Mouse (Mus musculus) kidney, adult 18-20 months (tissue): ENCODE data around the gene Ppp2r3a.
A peak's percentile ranks its signal among the peaks of the same experiment; 100 is the strongest.

Experiments used
- DNase-seq: peaks from one replicate; pipeline ENCODE4 v3.0.0; 2021

Ppp2r3a gene

GRCm38 (mm10) chr9:101143635-101144034, 108.0 kb downstream of the Ppp2r3a start:
- DNase-seq, result no peak

DNA sequence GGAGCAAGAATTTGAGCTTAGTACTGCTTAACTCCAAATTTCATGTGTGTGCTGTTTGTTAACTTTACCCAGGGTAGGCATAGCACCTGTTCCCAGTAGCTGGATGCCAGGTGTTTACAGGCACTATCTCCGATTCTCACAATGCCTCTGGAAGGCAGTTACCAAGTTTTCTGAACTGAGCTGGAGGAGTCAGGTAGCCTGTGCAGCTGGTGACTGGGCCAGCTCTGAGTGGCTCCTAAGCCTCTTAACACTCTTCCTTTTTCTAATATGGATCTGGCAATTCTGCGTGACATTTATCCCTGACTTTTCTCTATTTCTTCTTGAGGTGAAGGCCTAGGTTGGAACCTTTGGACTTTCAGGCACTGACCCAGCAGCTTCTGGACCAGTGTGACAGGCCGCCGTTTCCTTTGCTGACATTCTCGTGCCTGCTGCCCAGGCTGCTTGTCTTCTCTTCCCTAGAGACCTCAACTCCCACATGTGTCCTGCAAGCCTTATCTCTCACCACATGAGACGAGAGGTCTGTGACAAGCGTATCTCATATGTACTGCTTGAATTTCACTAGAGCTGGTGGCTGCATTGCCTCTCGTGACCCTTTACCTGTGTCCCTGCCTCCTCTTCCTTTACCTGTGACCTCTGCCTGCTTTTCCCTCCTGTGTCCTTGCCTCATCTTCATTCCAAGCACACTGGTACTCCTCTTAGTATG, 137.3 kb downstream of the Ppp2r3a start:
- no peak for DNase-seq

GRCm38 (mm10) chr9:101113317-101113716, 138.3 kb downstream of the Ppp2r3a start:
- DNase-seq, result no peak

- peak; percentile 42 for DNase-seq
Observed at GRCm38 (mm10) chr9:101110013-101110412, 141.6 kb downstream of the Ppp2r3a start.

DNA sequence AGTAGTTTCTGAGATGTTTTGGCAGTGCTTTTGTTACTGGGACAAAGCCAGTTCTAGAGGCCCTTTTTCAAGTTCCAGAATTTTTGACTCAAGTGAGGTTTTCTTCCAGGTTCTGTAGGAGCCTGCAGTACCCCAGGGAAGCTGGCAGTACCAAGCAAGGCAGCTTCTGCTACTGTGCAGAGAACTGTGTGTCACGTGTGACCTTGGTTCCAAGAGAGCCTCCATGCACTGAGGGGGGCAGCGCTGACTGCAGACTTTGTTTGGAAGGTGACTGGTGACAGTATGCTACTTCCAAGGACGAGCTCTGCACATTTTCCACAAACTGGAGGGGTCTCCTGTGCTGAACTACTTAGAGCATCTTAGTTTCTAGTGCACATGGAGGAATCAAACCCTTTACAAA, 144.2 kb downstream of the Ppp2r3a start:
- no peak for DNase-seq

GRCm38 (mm10) chr9:101105735-101106134, 145.9 kb downstream of the Ppp2r3a start:
- no peak for DNase-seq

DNA sequence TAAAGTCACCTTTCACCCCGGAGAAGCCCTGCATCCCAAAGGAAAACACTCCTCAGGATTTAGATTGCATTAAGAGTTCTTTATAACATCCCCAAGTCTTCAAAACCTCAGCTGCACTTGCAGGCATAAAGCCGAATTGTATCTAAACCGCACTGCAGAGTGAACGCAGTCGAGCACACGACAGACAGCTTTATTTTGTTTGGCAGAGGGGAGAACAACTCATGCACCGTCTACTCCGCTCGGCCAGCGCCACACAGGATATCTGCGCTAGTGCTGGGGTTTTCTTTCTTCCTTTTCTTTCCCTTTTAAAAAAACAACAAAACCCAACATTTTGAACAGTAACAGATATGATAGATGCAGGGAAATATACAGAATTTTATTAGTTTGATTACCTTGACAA, 146.7 kb downstream of the Ppp2r3a start:
- DNase-seq, result no peak

- no peak for DNase-seq
Observed at GRCm38 (mm10) chr9:101102288-101102687, 149.3 kb downstream of the Ppp2r3a start.

- no peak for DNase-seq
Observed at GRCm38 (mm10) chr9:101101547-101101946, 150.0 kb downstream of the Ppp2r3a start.

DNA sequence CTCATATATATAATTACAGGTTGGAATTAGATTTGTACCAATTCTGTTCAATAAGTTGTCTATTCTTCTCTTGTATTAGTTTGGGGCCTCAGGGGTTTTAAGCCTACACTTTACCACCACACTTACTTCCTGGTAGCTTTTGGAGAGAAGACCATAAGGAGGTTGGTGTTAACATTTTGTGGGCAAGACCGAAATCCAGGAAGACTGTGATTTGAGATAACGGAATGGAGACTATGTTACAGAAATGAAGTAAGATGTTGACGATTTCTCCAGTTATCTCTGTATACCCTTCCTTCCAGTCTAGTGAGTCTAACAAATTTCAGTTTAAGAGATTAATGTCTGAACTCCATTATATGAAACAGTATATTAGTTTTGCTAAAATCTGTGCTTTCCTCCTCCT, 151.4 kb downstream of the Ppp2r3a start:
- DNase-seq, result no peak

DNA sequence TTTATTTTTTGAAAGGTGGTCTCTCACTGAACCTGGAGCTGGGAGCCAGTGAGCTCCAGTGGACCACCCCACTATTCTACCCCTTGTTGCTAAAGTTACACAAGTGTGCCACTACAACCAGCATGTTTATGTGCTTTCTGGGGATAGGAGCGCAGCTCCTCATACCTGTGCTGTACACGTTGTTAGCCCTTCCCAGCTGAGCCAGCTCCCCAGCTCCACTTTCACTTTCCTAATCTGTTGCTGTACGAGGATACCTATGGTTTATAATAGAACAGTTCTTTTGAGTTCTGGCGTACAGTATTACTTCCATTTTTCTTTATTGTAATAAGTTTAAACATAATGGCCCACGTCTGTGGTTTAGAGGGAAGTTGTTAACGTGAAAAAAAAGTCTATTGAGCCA, 152.2 kb downstream of the Ppp2r3a start:
- DNase-seq, result no peak

DNA sequence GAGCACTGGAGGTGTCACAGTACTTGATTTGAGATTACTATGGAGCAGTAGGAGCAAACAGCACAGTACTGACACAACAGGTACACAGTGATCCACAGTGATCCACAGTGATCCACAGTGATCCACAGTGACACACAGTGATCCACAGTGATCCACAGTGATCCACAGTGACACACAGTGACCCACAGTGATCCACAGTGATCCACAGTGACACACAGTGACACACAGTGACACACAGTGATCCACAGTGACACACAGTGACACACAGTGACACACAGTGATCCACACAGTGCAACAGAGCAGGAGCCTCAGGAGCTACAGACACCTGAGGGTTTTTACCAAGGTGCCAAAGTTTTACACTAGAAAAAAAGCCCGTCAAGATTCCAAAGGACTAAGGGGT, 154.1 kb downstream of the Ppp2r3a start:
- DNase-seq, result no peak

GRCm38 (mm10) chr9:101096461-101096860, 155.1 kb downstream of the Ppp2r3a start:
- no peak for DNase-seq

DNA sequence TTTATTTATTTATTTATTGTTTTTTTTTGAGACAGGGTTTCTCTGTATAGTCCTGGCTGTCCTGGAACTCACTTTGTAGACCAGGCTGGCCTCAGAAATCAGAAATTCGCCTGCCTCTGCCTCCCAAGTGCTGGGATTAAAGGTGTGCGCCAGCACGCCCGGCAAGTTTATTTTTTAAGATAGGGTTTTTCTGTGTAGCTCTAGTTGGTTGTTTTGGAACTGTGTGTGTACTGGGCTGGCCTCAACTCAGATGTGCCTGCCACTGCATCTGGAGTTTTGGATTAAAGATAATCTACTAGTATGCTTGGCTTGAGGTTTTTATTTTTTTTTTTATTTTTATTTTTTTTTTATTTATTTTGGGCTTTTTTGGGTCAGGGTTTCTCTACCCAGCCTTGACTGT, 156.2 kb downstream of the Ppp2r3a start:
- DNase-seq, result no peak

DNA sequence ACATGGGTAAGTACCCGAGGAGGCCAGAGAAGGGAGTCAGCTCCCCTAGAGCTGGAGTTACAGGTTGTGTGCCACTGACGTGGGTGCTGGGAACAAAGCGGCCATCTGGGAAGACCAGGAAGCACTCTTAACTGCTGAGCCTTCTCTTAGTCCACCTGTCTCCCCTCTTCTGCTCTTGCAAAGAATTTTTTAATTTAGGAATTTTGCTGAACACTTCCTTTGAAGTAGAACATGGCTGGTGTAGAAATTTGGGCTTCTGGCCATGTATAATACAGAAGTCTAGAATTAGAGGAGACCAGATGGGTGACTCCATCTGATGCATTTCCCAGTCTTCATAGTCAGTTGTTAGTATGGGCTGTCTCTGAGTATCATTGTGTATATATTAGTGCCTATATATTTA, 167.9 kb downstream of the Ppp2r3a start:
- no peak for DNase-seq

- no peak for DNase-seq
Observed at GRCm38 (mm10) chr9:101080046-101080685, 171.4 kb downstream of the Ppp2r3a start.

GRCm38 (mm10) chr9:101078579-101078978, 173.0 kb downstream of the Ppp2r3a start:
- DNase-seq, result no peak

DNA sequence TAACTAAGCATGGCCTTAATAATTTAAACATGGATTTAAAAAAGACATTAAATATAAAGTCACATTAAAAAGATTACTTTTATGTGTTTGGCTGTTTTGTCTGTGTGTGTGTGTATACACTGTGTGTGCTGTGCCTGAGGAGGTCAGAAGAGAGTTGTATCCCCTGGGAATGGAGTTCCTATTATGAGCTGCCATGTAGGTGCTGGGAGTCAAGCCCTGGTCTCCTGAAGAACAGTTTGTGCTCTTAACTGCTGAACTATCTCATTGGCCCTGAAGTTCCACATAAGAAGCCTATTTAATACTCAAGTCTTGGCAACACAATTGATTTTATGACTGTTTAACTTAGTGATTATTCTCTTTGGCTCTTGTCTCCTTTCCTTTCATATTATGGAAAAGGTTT, 174.1 kb downstream of the Ppp2r3a start:
- DNase-seq, result no peak

DNA sequence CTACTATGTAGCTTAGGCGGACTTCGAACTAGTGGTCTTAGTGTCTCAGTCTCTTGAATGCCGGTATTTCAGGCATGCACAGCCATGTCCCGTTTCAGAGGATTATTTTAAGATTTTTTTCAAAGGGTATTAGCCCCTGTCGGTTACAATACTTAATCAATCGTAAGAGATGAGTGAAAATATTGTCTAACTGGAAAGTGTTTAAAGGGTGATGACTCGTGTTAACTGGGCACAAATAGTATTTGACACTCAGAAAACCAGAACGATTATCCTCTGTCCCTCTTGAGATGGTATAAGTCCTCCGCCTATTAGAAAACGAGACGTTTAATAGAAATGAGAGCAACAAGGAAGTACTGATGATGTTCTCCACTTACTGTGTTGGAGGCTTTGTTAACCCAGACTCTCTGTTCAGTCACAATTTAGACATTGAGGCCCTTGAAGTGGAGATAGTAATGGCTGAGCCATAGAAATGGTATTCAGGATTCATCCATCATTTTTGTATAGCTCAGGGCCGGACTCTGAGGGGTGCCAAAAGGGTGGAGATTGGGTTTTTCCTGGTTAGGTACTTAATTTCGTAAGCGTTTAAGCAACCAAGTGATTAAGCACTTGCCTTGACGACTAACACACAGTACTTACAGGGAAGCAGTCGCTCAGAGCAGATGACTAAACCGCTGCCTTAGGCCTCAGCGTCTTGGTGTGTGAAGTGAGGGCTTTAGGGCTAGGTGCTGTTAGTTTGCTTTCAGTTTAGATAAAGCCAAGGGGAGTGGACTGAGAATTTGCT, 175.3 kb downstream of the Ppp2r3a start:
- peak; percentile 45 for DNase-seq

- no peak for DNase-seq
Observed at GRCm38 (mm10) chr9:101075694-101076093, 175.9 kb downstream of the Ppp2r3a start.

DNA sequence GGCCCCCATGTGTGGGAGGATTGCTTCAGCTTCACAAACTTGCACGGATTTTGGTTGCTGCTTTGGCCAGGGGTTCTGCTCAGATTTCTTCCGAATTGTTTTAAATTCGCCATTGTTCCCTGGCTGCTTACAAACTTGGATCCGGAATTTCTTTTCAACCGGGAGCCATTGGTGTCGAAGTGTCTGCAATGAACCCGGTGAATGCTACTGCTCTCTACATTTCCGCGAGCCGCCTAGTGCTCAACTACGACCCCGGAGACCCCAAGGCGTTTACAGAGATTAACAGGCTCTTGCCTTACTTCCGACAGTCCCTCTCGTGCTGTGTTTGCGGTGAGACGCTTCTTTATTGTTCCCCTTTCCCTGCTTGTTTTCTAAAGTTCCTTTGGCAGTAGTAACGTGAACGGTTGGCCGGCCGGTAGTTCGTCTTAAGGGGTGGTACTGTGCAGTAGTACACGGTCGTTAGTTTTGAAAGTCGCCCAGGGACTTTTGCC, 176.5 kb downstream of the Ppp2r3a start:
- DNase-seq, result peak; percentile 51

DNA sequence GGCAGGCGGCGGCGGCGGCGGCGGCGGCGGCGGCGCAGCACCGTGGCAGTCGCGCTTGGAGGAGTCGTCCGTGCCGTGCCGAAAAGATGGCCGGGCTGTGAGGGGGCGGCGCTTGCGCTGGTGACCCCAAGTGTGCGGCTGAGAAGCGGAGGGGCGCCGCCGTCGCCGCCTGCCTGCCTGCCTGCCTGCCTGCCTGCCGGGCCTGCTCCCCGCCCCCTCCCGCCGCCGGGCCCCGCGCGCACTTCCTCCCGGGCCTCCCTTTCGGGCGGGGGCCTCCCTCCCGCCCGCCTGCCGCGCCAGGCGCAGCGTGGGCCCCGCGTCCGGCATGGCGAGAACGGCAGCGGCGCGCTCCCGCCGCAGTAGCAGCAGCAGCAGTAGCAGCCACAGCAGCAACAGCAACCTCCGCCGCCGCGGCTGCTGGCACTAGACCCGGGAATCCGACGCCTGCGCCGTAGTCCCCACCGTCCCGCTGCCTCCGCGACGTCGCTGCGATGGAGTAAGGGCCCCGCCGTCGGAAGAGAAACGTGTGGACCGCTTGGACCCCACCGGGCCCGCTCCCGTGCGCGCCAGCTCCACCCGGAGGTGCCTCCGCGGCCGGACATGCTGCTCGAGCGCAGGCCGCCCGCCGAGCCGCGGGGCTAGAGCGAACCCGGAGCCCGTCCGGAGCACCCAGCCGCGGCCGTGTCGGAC, 177.1 kb downstream of the Ppp2r3a start:
- DNase-seq, result peak; percentile 87

DNA sequence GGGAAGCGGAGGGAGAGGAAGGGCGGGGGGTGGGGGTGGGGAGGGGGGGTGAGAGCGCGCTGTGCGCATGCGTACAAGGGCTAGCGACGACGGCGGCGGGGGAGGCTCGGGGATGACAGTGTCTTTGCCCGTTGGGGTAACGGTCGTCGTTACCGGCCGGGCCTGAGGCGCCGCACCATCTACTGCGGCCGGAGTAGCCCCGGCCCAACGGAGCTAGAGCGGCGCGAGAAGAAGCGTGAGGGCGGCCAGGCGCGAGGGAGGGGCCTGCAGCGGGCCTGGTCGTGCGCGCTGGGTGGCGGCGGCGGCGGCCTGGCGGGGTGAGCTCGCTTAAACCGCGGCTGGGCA, 177.6 kb downstream of the Ppp2r3a start, which contains the start of gene Msl2:
Msl2 (plus strand) TSS at position 115 of the 345 bp plus-strand sequence.
- DNase-seq, result no peak
